Mouse (Mus musculus) cerebellum, adult 2 months (tissue): ENCODE data around the gene Ndufb6. TPM values are rescaled to one million over a fixed set of nuclear protein-coding genes. Genes with fewer than 3 reads are reported as not detected.

ENCODE experiments used
- DNase-seq, 2 experiments: peaks; one replicate each; pipeline ENCODE4 v3.0.0; 2021
- H3K27ac ChIP-seq: fragments of 200-500 bp; 2 replicates; pipeline ENCODE4 v1.5.1; 2012; ENCODE audit warnings: low read length, control low read depth, inconsistent platforms; ENCODE audit not compliant: insufficient read depth
- H3K27me3 ChIP-seq: fragments of 200-500 bp; 2 replicates; pipeline ENCODE4 v1.6.1; 2012; ENCODE audit warnings: inconsistent platforms, mild to moderate bottlenecking, low read length, moderate library complexity; ENCODE audit not compliant: control insufficient read depth, insufficient read depth
- H3K4me1 ChIP-seq: fragments of 200-500 bp; 2 replicates; pipeline ENCODE4 v1.6.1; 2011; ENCODE audit warnings: low read length; ENCODE audit not compliant: control insufficient read depth, insufficient read depth
- H3K4me3 ChIP-seq: fragments of 200-500 bp; replicated peaks from 2 replicates; pipeline ENCODE3; 2011; ENCODE audit warnings: mild to moderate bottlenecking, low read depth, low read length, control low read depth; ENCODE audit not compliant: insufficient read depth
- CTCF ChIP-seq: fragments of 200-500 bp; IDR thresholded peaks from 2 replicates; pipeline ENCODE4 v1.5.1; 2011; ENCODE audit warnings: low read depth, mild to moderate bottlenecking, control low read depth, low read length, moderate library complexity, borderline replicate concordance; ENCODE audit not compliant: insufficient read depth
- POLR2A ChIP-seq: fragments of 200-500 bp; IDR thresholded peaks from 2 replicates; pipeline ENCODE4 v1.6.1; 2011; ENCODE audit warnings: low read length, control low read depth, borderline replicate concordance; ENCODE audit not compliant: insufficient read depth
- WGBS: fragments of 180-500 bp; shearing (Covaris S2); methylation state at CpG from one replicate; pipeline ENCODE4 v1.1.7; 2018; 5-methylcytosine and 5-hydroxymethylcytosine counted together
- polyA plus RNA-seq: library from polyadenylated mRNA; depleted of rRNA; stranded (reverse); fragments of >200 nt; gene quantifications from 2 replicates; pipeline ENCODE4 v1.2.3, GENCODE M21; 2012

The Ndufb6 gene
- polyA plus RNA-seq, 1 experiment: 210 TPM

DNA sequence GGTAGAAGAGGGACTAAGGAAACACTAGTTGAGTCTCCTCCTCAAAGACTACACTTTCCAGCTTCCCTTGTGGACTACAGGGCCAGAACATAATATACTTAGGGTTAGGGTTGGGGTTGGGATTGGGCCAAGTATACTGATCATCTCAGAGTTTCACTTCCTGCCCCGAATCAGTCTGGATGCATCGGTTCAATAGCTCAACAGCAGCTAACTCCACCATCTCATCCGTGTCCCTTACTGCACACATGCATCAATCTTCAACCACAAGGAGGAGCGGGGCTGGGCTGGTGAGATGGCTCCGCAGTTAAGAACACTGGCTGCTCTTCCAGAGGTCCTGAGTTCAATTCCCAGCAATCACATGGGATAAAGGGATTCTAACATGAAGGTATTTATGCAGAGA is 28.2 kb downstream of the Ndufb6 start:
- Histone ChIP-seq H3K4me1 (no peaks in the 10 kb centered on the region; the same call in 1 of the 2 replicates), H3K27ac (no peak overlapping the region), H3K4me3 (no peak overlapping the region), H3K27me3 (no peaks in the 10 kb centered on the region)
- WGBS: 92% methylated on average over 5 of the region's 5 CpGs
- DNase-seq: no peak
- TF ChIP-seq POLR2A: no peak
- TF ChIP-seq CTCF: no peak

DNA sequence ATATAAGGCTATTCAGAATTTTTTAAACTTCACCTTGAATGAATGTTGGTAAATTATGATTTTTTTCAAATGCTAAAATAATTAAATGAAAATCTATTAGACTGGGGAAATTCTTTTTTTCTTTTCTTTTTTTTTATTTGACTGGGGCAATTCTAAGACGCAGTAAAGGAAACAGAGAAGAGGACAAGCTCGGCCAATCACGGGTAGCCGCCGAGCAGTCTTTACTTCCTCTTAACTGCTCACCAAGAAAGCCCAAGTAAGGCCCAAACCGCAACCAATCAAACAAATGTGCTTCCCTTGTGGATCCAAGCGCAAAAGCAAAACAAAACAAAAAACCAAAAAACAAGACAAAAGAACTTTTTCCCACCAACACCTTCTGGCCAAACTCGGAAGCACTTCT is 35.2 kb downstream of the Ndufb6 start:
- Histone ChIP-seq H3K27me3 (no peaks in the 10 kb centered on the region), H3K4me1 (no peaks in the 10 kb centered on the region; the same call in 1 of the 2 replicates), H3K27ac (no peak overlapping the region), H3K4me3 (no peak overlapping the region)
- no peak for DNase-seq
- 87% methylated on average over 8 of the region's 8 CpGs for WGBS
- no peak for TF ChIP-seq CTCF
- TF ChIP-seq POLR2A: no peak

DNA sequence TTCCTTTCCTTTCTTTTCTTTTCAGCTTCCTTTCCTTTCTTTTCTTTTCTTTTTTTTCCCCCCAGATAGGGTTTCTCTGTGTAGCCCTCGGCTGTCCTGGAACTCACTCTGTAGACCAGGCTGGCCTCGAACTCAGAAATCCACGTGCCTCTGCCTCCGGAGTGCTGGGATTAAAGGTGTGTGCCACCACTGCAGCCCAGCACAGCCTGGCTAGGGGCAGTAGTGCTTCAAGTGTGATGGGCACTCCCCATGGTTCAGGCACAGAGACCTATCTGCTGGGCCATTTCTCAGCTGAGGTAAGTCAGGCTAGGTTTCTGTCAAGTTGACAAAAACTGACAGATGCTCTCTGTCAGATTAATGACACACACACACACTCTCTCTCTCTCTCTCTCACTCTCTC is 36.2 kb downstream of the Ndufb6 start:
- no peak overlapping the region for H3K27ac ChIP-seq
- DNase-seq: no peak
- 79% methylated on average over 4 of the region's 4 CpGs for WGBS
- no peaks in the 10 kb centered on the region; the same call in 1 of the 2 replicates for H3K27me3 ChIP-seq
- TF ChIP-seq POLR2A (no peak), CTCF (no peak)
- H3K4me3 ChIP-seq: no peak overlapping the region
- H3K4me1 ChIP-seq: no peaks in the 10 kb centered on the region; the same call in 1 of the 2 replicates

DNA sequence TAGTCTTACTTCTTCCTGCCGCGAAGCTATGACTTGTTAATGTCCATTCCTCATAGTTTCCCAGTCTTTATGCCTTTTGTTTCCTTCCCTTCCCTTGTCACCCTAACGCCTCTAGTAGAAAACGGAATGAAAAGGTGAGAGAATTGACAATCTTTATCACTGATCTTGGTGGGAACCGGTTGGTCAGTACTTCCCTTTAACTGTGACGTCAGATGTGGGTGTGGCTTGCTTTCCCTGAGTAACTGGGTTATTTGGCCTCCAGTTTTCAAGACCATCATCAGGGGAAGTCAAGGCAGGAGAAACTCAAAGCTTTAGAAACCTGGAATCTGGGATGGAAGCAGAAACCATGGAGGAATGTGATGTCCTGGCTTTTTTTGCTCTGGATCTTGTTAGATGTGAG is 37.3 kb downstream of the Ndufb6 start:
- WGBS: 66% methylated on average over 6 of the region's 6 CpGs
- H3K4me1 ChIP-seq: no peaks in the 10 kb centered on the region; the same call in 1 of the 2 replicates
- H3K27me3 ChIP-seq: no peaks in the 10 kb centered on the region; the same call in 1 of the 2 replicates
- no peak for TF ChIP-seq CTCF
- TF ChIP-seq POLR2A: no peak
- DNase-seq: no peak
- no peak overlapping the region for H3K4me3 ChIP-seq
- no peak overlapping the region for H3K27ac ChIP-seq

DNA sequence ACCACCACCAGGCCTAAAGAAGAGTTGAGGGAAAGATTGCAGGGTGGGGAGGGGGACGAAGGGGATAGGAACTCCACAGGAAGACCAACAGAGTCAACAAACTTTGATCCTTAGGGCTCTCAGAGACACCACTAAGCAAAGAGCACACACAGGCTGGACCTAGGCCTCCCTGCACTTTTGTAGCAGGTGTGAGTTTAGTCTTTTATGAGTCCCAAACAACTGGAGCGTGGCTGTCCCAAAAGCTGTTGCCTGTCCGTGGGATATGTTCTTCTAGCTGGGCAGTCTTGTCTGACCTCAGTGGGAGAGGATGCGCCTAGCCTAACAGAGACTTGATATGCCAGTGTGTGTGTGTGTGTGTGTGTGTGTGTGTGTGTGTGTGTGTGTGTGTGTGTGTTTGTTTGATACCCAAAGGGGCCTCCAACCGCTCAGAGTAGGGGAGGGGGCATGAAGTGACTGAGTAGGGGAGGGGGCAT is 38.9 kb downstream of the Ndufb6 start:
- no peaks in the 10 kb centered on the region; the same call in 1 of the 2 replicates for H3K27me3 ChIP-seq
- no peaks in the 10 kb centered on the region for H3K4me1 ChIP-seq
- no peak overlapping the region for H3K4me3 ChIP-seq
- DNase-seq: no peak
- WGBS: 57% methylated on average over 5 of the region's 5 CpGs
- TF ChIP-seq CTCF (no peak), POLR2A (no peak)
- H3K27ac ChIP-seq: no peak overlapping the region

DNA sequence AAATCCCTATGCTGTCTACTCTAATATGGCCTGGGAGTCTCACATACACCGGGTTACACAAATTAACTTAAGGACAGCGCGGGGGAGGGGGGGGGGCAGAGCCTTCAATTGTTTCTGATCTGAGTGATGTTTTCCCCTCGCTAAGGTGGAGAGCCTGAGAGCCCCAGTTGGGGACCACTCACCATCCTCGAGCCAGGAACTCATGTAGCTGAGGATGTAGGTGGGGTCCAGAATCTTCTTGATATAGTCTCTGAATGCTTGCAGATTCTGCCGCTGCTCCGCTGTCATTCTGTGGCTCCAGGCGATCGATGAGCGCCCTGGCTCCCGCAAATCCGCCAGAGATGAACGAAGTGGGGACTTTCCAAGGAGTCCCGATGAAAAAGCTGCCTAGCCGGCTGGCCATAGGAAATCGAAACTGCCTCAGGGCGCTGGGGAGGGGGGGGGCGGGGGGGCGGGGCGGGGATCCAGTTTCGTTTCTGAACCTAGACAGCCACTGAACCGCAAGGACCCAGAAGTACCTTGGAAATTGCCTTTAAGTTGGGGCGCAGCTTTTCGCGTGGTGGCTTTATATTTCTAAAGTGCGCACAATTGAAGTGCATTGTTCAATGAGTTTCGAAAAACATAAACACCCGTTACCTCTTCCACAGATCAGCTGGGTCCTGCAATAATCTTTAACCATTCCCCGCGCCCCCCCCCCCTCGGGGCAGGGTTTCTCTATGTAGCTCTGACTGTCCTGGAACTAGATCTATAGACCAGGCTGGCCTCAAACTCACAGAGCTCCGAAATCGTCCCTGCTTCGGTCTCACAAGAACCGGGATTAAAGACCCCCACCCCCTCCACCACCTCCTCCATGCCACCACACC is 39.6 kb downstream of the Ndufb6 start, which contains the start of gene Ddx58:
TSS of gene Ddx58 (minus strand) at position 420 of the 863 bp plus-strand sequence.
- TF ChIP-seq CTCF (no peak), POLR2A (no peak)
- H3K27ac ChIP-seq: no peak within 1 kb of the TSS
- WGBS: 2% methylated on average over 35 of the region's 35 CpGs

DNA sequence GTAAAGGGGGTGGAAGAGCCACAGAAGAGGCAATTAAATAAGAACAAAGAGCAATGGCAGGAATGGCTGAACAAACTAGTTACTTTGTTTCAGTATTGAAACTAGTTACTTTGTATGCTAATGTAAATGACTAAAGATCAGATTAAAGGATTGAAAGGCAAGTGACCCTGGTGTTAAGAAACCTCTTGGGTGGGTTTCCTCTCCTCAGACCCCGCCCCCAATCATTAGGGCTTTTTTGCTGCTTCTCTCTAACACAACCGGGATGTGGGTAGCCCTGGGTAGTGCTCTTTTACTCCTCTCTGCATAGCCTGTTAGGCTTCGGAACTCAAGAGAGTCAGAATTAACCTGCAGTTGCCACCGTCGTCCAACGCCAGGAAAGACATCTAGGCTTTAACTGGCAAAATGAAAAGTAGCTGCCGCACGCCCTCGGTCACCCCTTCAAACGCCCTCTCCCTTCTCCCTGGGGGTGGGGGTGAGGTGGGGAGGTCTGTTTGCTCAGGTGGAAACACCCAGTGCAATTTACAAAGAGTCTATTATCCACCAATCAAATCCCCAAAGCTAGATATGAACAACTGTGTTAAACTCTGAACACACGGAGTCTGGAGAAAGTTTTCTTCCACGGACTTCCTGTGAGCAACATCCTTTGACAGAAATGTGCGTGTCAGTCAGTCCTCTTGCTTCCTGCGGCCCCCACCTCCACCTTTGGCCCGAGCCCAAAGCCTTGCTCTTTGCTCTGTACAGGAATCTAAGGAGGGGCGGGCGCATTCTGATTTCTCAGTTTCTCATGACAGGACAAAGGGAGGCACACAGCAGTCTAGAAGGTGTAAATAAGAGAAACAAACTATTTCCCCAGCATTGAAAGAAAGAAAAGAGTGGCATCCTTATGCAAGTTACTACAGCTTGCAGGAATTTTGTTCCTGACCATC is 40.5 kb downstream of the Ndufb6 start:
- WGBS: 3% methylated on average over 17 of the region's 17 CpGs

More for the DNA sequence above, 39.6 kb downstream of the Ndufb6 start, which contains the start of gene Ddx58:
- peak in 1 of 2 experiments; percentile 26 for DNase-seq
- Histone ChIP-seq H3K27me3 (no peaks in the 10 kb centered on the region; the same call in 1 of the 2 replicates), H3K4me3 (peak within 1 kb of the TSS; percentile 46), H3K4me1 (no peaks in the 10 kb centered on the region)

More for the DNA sequence above, 40.5 kb downstream of the Ndufb6 start:
- H3K27ac ChIP-seq: no peak overlapping the region
- DNase-seq: peak; percentile 21 to 28
- no peaks in the 10 kb centered on the region; the same call in 1 of the 2 replicates for H3K27me3 ChIP-seq
- TF ChIP-seq CTCF (no peak), POLR2A (no peak)
- H3K4me1 ChIP-seq: no peaks in the 10 kb centered on the region
- peak overlapping the region; percentile 46 for H3K4me3 ChIP-seq
